Mouse (Mus musculus): ENCODE results near the gene Mybph. TPM values are rescaled to one million over a fixed set of nuclear protein-coding genes. Genes with fewer than 3 reads are reported as not detected.
A peak's percentile ranks its signal among the peaks of the same experiment; 100 is the strongest.

Gene Mybph
- polyA plus RNA-seq, 1 experiment from 2014 or later, result 0.10 TPM

DNA sequence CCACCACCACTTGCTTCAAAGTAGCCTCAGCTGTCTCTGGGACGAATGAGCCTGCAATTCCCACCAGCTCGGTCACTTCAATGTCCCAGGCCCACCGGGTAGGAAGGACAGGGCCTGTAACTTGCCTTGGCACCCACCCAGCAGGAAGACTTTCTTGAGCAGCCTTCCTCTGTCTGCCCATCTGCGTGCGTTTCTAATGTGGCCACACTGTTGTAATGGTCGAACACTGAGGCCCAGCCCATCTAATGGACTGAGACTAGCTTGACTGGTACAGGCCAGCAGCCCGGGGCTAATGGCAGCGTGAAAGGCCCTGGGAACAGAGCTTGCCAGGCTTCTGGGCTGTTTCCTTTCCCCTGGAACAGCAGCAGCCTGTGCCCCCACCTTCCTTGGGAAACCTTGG, 39.1 kb downstream of the Mybph start:
- 79% methylated on average over 8 of the region's 8 CpGs for WGBS
- Histone ChIP-seq H3K4me3 (no peak overlapping the region), H3K27me3 (ENCODE audit: low read depth, poor library complexity, severe bottlenecking) (peaks cover 65% of the 10 kb centered on the region), H3K27ac (replicated peaks) (no peak overlapping the region), H3K9me3 (replicated peaks) (no peaks in the 10 kb centered on the region), H3K4me1 (peaks cover 25% of the 10 kb centered on the region), H3K36me3 (no peaks in the 10 kb centered on the region)
- no peak for DNase-seq (ENCODE audit: low spot score)

DNA sequence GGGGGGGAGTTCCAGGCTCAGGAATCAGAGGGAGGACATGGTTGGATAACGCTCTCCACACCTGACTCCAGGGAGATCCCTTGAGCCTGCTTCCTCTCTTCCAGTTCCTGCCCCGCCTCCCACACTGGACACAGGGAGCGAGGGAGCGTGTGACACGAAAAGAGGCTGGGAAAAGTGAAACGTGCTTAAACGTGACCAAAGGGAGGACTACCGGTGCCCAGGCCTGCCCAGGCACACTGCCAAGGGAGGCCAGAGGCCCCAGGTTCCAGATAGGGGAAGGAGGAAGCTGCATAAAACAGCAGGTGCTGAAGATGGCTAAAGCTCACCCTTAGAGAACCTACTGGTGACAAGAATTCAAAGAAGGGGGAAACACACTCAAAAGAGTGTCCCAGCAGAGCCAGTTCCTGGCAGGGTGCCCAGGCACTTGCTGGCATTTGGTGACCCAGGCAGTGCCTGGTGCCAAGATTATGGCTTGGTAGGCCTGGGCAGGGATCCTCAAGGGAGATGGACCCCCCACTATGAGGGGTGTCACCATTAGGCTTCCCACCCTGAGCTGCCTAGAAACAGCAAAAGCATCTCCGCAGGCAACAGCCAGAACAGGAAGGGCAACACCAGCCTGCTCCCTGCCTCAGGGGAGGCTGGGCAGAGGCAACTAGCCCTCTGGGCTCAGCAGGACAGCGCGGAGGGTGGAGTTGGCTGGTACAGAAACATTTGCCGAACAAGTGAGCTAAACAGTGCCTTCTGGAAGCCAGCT, 39.7 kb downstream of the Mybph start:
- H3K36me3 ChIP-seq, result no peaks in the 10 kb centered on the region
- H3K4me1 ChIP-seq, result peaks cover 25% of the 10 kb centered on the region
- H3K4me3 ChIP-seq, result no peak overlapping the region
- DNase-seq (ENCODE audit: low spot score), result no peak
- H3K27ac ChIP-seq (replicated peaks), result no peak overlapping the region
- peaks cover 71% of the 10 kb centered on the region for H3K27me3 ChIP-seq (ENCODE audit: low read depth, poor library complexity, severe bottlenecking)
- 62% methylated on average over 12 of the region's 12 CpGs for WGBS
- H3K9me3 ChIP-seq (replicated peaks), result no peaks in the 10 kb centered on the region

DNA sequence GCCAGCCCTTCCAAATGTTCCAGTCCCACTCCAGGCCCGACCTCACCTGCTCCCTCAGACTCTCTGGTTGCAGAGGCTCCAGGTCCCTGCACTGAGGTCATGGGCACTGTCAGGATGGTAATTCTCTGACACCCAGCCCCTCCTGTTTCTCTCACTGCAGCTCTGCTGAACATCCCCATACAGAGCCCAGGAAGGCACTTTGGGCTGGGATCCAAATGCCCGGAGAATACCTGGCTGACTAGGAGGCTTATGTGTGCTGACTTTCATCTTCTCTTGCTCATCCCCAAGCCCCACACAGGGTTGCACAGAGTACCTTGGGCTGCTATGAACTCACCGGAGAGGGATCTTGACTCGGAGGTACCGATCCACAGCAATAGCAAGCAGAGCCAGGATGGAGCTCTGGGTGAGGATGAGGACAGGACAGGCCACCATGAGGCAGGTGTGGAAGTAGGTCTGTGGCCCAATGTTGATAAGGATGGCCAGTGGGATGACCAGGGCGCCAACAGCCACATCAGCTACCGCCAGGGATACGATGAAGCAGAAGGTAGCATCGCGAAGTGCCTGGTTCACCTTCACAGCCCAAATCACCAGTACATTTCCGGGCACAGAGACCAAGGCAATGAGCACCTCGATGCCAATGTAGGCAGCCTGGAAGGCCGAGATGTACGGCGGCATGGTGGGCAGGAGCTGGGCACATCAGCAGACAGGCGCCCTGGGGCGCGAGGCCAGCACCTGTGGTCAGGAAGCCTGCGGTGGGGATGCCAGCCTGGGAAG, 40.6 kb downstream of the Mybph start:
- H3K27ac ChIP-seq (replicated peaks), result no peak overlapping the region
- H3K4me3 ChIP-seq, result peak overlapping the region; percentile 48; the same call in 1 of the 2 replicates
- no peaks in the 10 kb centered on the region for H3K9me3 ChIP-seq (replicated peaks)
- 48% methylated on average over 19 of the region's 19 CpGs for WGBS
- no peak for DNase-seq (ENCODE audit: low spot score)
- peaks cover 77% of the 10 kb centered on the region for H3K27me3 ChIP-seq (ENCODE audit: low read depth, poor library complexity, severe bottlenecking)
- no peaks in the 10 kb centered on the region for H3K36me3 ChIP-seq
- peaks cover 25% of the 10 kb centered on the region for H3K4me1 ChIP-seq

DNA sequence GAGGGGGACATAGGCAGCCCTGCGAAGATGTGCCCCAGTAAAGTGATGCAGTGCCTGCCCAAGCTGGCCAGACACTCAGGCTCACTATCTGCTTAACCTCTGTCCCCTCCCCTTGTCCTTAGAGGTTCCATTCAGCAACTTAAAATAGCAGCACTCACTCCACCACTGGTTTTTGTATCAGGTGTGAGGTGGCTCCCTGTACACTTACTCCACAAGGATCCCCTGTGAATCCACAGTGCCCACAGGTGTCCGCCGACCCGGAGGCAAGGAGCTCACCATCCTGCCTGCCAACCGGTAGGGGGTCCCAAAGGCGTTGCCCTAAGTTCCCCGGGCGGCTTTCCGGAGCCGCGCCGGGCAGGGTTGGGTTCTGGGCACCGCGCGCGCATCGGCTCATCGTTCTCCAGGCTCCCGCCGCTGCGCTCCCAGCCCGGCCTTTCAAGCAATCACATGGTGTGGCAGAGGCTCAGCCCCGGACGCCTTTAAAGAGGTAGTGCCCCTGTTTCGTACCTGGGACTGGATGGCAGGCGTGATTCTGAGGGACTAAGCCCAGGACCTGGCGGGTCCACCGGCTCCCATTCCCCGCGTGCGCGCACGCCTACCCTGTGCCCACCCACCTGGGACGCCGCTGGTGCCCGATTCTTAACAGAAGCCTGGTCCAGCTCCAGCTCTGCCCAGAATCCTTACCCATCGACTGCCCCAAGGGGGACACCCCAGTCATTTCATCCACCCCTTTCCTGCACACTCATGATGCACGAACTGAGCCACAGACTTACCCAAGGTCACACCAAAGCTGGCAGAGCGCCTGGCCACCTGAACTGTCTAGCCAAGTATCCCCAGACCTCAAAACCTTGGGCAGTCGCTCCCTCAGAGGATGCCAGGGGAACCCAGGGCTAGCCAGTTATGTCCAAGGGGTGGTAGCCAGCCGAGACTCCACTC, 41.5 kb downstream of the Mybph start:
- Histone ChIP-seq H3K27me3 (ENCODE audit: low read depth, poor library complexity, severe bottlenecking) (peaks cover 85% of the 10 kb centered on the region), H3K9me3 (replicated peaks) (no peaks in the 10 kb centered on the region), H3K36me3 (no peaks in the 10 kb centered on the region), H3K27ac (replicated peaks) (no peak overlapping the region), H3K4me3 (peak overlapping the region; percentile 48), H3K4me1 (peaks cover 25% of the 10 kb centered on the region)
- 2% methylated on average over 41 of the region's 41 CpGs for WGBS
- peak; percentile 25 for DNase-seq (ENCODE audit: low spot score)

DNA sequence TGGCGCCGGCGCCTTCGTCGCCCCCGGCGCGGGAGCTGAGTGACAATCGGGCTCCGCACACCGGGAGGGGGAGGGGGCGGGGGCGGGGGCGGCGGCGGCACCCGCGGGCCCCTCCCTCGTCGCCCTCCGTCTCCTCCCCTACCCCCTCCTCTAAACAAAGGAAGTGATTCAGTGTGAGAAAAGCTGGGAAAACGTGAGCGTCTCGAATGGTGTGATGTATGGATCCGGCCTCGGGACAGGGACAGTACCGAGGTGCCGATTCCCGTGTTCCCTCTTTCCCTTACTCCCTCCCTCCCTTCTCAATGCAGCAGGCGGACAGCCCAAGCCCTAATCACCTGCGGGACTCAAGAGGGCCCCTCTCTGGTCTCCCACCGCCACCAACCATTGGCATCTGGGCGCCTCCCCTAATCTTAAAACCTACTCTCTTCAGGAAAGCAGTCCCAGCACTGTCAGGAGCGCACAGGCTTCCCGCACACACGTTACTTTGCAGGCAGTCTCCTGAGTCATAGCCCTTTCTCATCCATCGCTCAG, 42.2 kb downstream of the Mybph start, which contains the start of gene Adora1:
TSS of gene Adora1 (minus strand) at position 41 of the 531 bp plus-strand sequence.
- Histone ChIP-seq H3K9me3 (replicated peaks) (no peaks in the 10 kb centered on the region), H3K4me3 (peak within 1 kb of the TSS; percentile 48), H3K27ac (replicated peaks) (no peak within 1 kb of the TSS), H3K27me3 (ENCODE audit: low read depth, poor library complexity, severe bottlenecking) (peaks cover 87% of the 10 kb centered on the region), H3K36me3 (no peaks in the 10 kb centered on the region), H3K4me1 (peaks cover 25% of the 10 kb centered on the region)
- 1% methylated on average over 37 of the region's 37 CpGs for WGBS
- DNase-seq (ENCODE audit: low spot score), result no peak

DNA sequence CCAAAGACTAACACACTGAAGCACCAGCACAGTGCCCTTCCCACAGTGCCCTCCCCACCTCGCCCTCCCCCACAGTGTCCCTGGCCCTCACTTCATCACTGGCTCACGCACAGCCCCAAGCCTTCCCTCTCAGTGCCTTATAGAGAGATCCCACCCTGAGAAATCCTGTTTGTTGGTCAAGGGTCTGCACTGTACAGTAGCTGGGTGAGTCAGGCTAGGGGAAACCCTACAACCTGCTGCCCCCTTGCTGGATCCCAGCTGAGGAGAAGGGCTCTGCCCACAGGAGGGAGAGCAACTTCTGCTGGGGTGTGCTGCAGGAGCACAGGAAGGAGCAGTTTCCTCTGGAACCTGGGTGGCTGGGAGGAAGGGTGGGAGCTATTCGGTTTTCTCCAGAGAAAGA, 42.9 kb downstream of the Mybph start:
- peaks cover 25% of the 10 kb centered on the region for H3K4me1 ChIP-seq
- H3K4me3 ChIP-seq, result peak overlapping the region; percentile 48; the same call in 1 of the 2 replicates
- no peaks in the 10 kb centered on the region for H3K36me3 ChIP-seq
- 22% methylated on average over 3 of the region's 3 CpGs for WGBS
- DNase-seq (ENCODE audit: low spot score), result no peak
- no peaks in the 10 kb centered on the region for H3K9me3 ChIP-seq (replicated peaks)
- peaks cover 90% of the 10 kb centered on the region for H3K27me3 ChIP-seq (ENCODE audit: low read depth, poor library complexity, severe bottlenecking)
- no peak overlapping the region for H3K27ac ChIP-seq (replicated peaks)

DNA sequence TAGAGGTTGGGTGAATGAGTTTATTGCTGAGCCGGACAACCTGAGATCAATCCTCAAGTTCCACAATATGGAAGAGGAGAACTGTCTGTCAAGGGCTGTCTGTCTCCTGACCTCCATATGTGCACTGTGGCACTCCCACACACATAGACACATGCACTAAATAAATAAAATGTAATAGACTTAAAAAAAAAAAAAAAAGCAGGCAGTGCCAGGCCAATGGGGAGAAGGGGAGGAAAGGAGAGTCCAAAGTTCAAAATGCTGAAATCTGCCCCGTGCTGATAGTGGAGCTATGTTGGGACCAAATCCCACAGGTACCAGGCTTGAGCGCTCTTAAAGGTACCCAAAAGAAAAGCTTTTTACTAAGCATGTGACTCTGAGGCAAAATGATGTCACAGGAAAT, 44.2 kb downstream of the Mybph start:
- no peaks in the 10 kb centered on the region for H3K36me3 ChIP-seq
- WGBS, result 89% methylated on average over 3 of the region's 3 CpGs
- H3K4me3 ChIP-seq, result no peak overlapping the region
- peaks cover 25% of the 10 kb centered on the region for H3K4me1 ChIP-seq
- H3K27ac ChIP-seq (replicated peaks), result no peak overlapping the region
- H3K27me3 ChIP-seq (ENCODE audit: low read depth, poor library complexity, severe bottlenecking), result peaks cover 91% of the 10 kb centered on the region
- H3K9me3 ChIP-seq (replicated peaks), result no peaks in the 10 kb centered on the region
- no peak for DNase-seq (ENCODE audit: low spot score)

DNA sequence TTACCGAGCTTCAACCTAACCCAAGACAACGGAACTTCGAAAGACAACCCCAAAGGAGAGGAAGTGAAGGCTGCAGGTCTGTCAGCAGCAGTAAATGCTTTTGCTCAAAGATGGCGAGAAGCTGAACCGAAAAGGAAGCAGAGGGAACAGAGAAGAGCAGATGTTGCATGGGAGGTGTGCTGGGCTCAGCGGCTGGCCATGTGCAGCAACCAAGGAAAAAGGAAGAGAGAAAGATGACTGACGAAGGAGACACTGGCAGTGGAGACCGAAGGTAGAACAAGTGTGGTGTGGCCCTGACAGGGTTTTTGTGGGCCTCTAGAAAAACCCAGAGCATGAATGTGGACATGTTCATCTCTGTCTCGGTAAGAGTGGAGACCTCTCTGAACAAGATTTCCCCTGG, 47.5 kb downstream of the Mybph start:
- 87% methylated on average over 9 of the region's 9 CpGs for WGBS
- H3K27me3 ChIP-seq (ENCODE audit: low read depth, poor library complexity, severe bottlenecking), result peaks cover 84% of the 10 kb centered on the region

DNA sequence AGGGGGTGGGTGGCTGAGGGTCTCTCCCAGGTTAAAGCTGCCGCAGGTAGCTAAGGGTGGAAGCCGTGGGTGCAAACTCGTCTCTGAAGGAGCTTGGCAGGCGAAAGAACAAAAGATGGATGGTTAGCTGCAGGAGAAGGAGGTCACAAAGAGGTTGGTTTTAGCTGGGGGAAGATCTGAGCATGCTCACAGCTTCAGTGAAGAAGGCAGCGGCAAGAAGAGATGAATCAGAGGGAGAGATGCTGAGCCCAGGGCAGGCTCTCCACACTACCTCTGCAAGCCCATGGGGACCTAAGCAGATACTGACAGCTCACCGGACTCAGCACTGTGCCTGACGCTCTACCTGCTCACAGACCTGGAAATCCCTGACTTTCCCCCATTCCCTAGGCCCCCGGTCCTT, 48.0 kb downstream of the Mybph start:
- Histone ChIP-seq H3K27ac (replicated peaks) (no peak overlapping the region), H3K4me1 (peaks cover 20% of the 10 kb centered on the region), H3K4me3 (no peak overlapping the region), H3K27me3 (ENCODE audit: low read depth, poor library complexity, severe bottlenecking) (peaks cover 78% of the 10 kb centered on the region), H3K36me3 (no peaks in the 10 kb centered on the region), H3K9me3 (replicated peaks) (no peaks in the 10 kb centered on the region)
- no peak for DNase-seq (ENCODE audit: low spot score)
- WGBS, result 78% methylated on average over 8 of the region's 8 CpGs

More for the DNA sequence above, 47.5 kb downstream of the Mybph start:
- no peaks in the 10 kb centered on the region for H3K36me3 ChIP-seq
- peaks cover 26% of the 10 kb centered on the region for H3K4me1 ChIP-seq
- no peak overlapping the region for H3K27ac ChIP-seq (replicated peaks)
- DNase-seq (ENCODE audit: low spot score), result no peak
- H3K9me3 ChIP-seq (replicated peaks), result no peaks in the 10 kb centered on the region
- no peak overlapping the region for H3K4me3 ChIP-seq

DNA sequence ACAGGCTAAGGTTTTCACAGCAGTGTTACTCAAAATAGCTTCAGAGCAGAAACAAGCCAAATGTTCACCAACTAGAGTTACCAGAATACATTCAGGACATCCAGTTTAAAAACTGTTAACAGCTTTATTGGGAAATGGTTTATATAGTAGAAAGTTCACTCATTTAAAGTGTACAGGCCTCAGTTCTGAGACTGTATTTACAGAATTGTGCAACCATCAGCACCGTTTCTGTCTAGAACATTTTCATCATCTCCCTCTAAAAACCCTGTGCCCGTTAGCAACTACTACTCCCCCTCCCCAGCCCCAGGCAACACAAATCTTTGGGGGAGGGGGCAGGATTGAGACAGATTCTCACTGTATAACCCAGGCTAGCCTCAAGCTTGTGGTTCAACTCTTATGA, 49.0 kb downstream of the Mybph start:
- Histone ChIP-seq H3K4me3 (no peak overlapping the region), H3K36me3 (no peaks in the 10 kb centered on the region), H3K27ac (replicated peaks) (no peak overlapping the region), H3K4me1 (peaks cover 19% of the 10 kb centered on the region), H3K27me3 (ENCODE audit: low read depth, poor library complexity, severe bottlenecking) (peaks cover 68% of the 10 kb centered on the region), H3K9me3 (replicated peaks) (no peaks in the 10 kb centered on the region)
- DNase-seq (ENCODE audit: low spot score), result no peak
- WGBS, result 82% methylated on average over 2 of the region's 2 CpGs

DNA sequence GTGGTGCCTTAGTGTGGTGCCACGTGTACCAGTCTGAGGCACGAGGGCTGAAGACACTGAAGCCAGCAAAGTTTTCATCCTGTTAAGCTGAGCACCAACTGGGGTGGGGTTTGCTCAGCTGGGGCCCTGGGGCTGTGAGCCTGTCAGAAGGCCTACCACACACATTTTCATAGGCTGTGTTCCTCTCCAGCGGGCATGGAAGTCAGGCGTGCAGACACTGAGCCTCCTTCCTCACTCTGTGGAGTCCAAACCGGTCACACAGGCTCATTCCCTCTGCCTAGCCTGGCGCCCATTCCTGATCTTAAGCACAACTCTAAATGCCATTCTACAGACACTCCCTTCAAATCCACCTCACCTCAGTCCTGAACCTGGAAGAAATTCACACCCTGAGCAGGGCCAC, 50.3 kb downstream of the Mybph start:
- no peak for DNase-seq (ENCODE audit: low spot score)
- Histone ChIP-seq H3K9me3 (replicated peaks) (no peaks in the 10 kb centered on the region), H3K36me3 (no peaks in the 10 kb centered on the region), H3K27ac (replicated peaks) (no peak overlapping the region), H3K27me3 (ENCODE audit: low read depth, poor library complexity, severe bottlenecking) (peaks cover 59% of the 10 kb centered on the region), H3K4me3 (no peak overlapping the region), H3K4me1 (peaks cover 19% of the 10 kb centered on the region)
- 69% methylated on average over 6 of the region's 6 CpGs for WGBS
